Mouse (Mus musculus) small intestine, adult 2 months (tissue): ENCODE data around the gene Rmi2.

Experiments
- CTCF ChIP-seq: fragments of 200-500 bp; IDR thresholded peaks from 2 replicates; pipeline ENCODE4 v1.5.1; 2012; ENCODE audit warnings: low read depth, mild to moderate bottlenecking, control low read depth, inconsistent platforms, low read length, moderate library complexity, mixed read lengths; ENCODE audit not compliant: insufficient replicate concordance, insufficient read length; ENCODE audit errors: extremely low read depth
- POLR2A ChIP-seq: fragments of 200-500 bp; IDR thresholded peaks from 2 replicates; pipeline ENCODE4 v1.6.1; 2012; ENCODE audit warnings: low read depth, mild to moderate bottlenecking, control low read depth, inconsistent platforms, low read length, moderate library complexity

- no peak for TF ChIP-seq POLR2A
- no peak for TF ChIP-seq CTCF
Measured at GRCm38 (mm10) chr16:10937497-10937896, 102.6 kb downstream of the Rmi2 start.
